Mouse (Mus musculus) hindbrain, embryonic 14.5 days (tissue): ENCODE data around the gene 4930524B15Rik. TPM values are rescaled to one million over a fixed set of nuclear protein-coding genes. Genes with fewer than 3 reads are reported as not detected.
"Not testable (repeated sequence)": the region's sequence is repeated elsewhere in the genome, so short reads cannot be mapped to it uniquely, and the experiment has no call there.

ENCODE experiments used
- ATAC-seq: fragments of 200-750 bp; cut with Nextera tagmentation; 2 replicates; pipeline ENCODE4 v1.8.0; 2017; ENCODE audit warnings: moderate number of reproducible peaks, mild to moderate bottlenecking, moderate TSS enrichment, moderate library complexity; ENCODE audit not compliant: low FRiP score
- DNase-seq: peaks from one replicate; pipeline ENCODE4 v3.0.0-alpha.2; 2015; ENCODE audit warnings: low spot score
- H3K27ac ChIP-seq: fragments of 300-500 bp; sonication (generic); 2 replicates; pipeline ENCODE4 v1.5.1; 2014; ENCODE audit warnings: mild to moderate bottlenecking, moderate library complexity
- H3K27me3 ChIP-seq: fragments of 300-500 bp; sonication (generic); 2 replicates; pipeline ENCODE4 v1.6.1; 2014; ENCODE audit warnings: mild to moderate bottlenecking, low read length, mixed read lengths; ENCODE audit not compliant: control insufficient read depth, insufficient read depth
- H3K36me3 ChIP-seq: fragments of 300-500 bp; sonication (generic); replicated peaks from 2 replicates; pipeline ENCODE4 v1.6.1; 2014; ENCODE audit not compliant: control insufficient read depth, insufficient read depth
- H3K4me1 ChIP-seq: fragments of 300-500 bp; sonication (generic); replicated peaks from 2 replicates; pipeline ENCODE4 v1.6.1; 2014; ENCODE audit warnings: antibody characterized with exemption, low read length, mixed read lengths; ENCODE audit not compliant: control insufficient read depth, insufficient read depth
- H3K4me2 ChIP-seq: fragments of 300-500 bp; sonication (generic); replicated peaks from 2 replicates; pipeline ENCODE4 v1.6.1; 2014; ENCODE audit warnings: mild to moderate bottlenecking, moderate library complexity
- H3K4me3 ChIP-seq: fragments of 300-500 bp; sonication (generic); replicated peaks from 2 replicates; pipeline ENCODE4 v1.5.1; 2014; ENCODE audit warnings: mild to moderate bottlenecking, low read length
- H3K9ac ChIP-seq: fragments of 300-500 bp; sonication (generic); 2 replicates; pipeline ENCODE4 v1.6.1; 2014
- H3K9me3 ChIP-seq: fragments of 300-500 bp; sonication (generic); 2 replicates; pipeline ENCODE4 v1.6.1; 2016; ENCODE audit warnings: low read length; ENCODE audit not compliant: control insufficient read depth
- WGBS: fragments of 180-500 bp; shearing (Covaris S2); extraction: QIAGEN DNeasy Blood & Tissue Kit; methylation state at CpG from one replicate; pipeline ENCODE4 v1.1.7; 2014; 5-methylcytosine and 5-hydroxymethylcytosine counted together
- polyA plus RNA-seq: library from polyadenylated mRNA; unstranded; fragments of >200 nt; fragmentation: Nextera tagmentation; extraction: Ambion mirVana; gene quantifications from 2 replicates; pipeline ENCODE4 v1.2.1, GENCODE M21; 2014

4930524B15Rik gene
- polyA plus RNA-seq, 1 experiment from 2014 or later = 0.40 TPM

- H3K36me3 ChIP-seq = no peaks in the 10 kb centered on the region
- peaks cover 6% of the 10 kb centered on the region for H3K4me1 ChIP-seq
- H3K27ac ChIP-seq = no peak overlapping the region
- no peaks in the 10 kb centered on the region for H3K27me3 ChIP-seq
- ATAC-seq (peak; percentile 52), DNase-seq (no peak)
- H3K9ac ChIP-seq = peak overlapping the region; percentile 48
- H3K4me3 ChIP-seq = peak overlapping the region; percentile 38
- no peaks in the 10 kb centered on the region for H3K9me3 ChIP-seq
- H3K4me2 ChIP-seq = peak overlapping the region; percentile 64
- 13% methylated on average over 15 of the region's 15 CpGs for WGBS
Observed at GRCm38 (mm10) chr11:31948462-31949330, 16.7 kb upstream of the 4930524B15Rik start.

- H3K27ac ChIP-seq = no peak overlapping the region
- peaks cover 6% of the 10 kb centered on the region for H3K4me1 ChIP-seq
- H3K27me3 ChIP-seq = no peaks in the 10 kb centered on the region
- DNase-seq (peak; percentile 96), ATAC-seq (peak; percentile 85)
- under 1% methylated on average over 17 of the region's 17 CpGs for WGBS
- H3K36me3 ChIP-seq = no peaks in the 10 kb centered on the region
- peak overlapping the region; percentile 48 for H3K9ac ChIP-seq
- H3K4me3 ChIP-seq = peak overlapping the region; percentile 38
- H3K9me3 ChIP-seq = no peaks in the 10 kb centered on the region
- peak overlapping the region; percentile 64 for H3K4me2 ChIP-seq
Observed at GRCm38 (mm10) chr11:31949331-31949785, 16.0 kb upstream of the 4930524B15Rik start.

GRCm38 (mm10) chr11:31960071-31960470 lies 5.3 kb upstream of the 4930524B15Rik start:
- Histone ChIP-seq H3K36me3 (no peaks in the 10 kb centered on the region), H3K4me1 (no peaks in the 10 kb centered on the region), H3K9me3 (no peaks in the 10 kb centered on the region), H3K27ac (no peak overlapping the region), H3K9ac (no peak overlapping the region), H3K27me3 (no peaks in the 10 kb centered on the region), H3K4me3 (no peak overlapping the region), H3K4me2 (no peak overlapping the region)
- DNase-seq (no peak), ATAC-seq (no peak)

GRCm38 (mm10) chr11:31963993-31964392 lies 1.4 kb upstream of the 4930524B15Rik start:
- Histone ChIP-seq H3K36me3 (no peaks in the 10 kb centered on the region), H3K27me3 (no peaks in the 10 kb centered on the region), H3K27ac (no peak overlapping the region), H3K4me1 (peaks cover 6% of the 10 kb centered on the region; the same call in 1 of the 2 replicates), H3K9me3 (no peaks in the 10 kb centered on the region), H3K4me2 (no peak overlapping the region), H3K4me3 (no peak overlapping the region), H3K9ac (no peak overlapping the region)
- 95% methylated on average over 1 of the region's 1 CpGs for WGBS
- no peak for ATAC-seq
- DNase-seq = no peak

GRCm38 (mm10) chr11:31974132-31974531 lies 8.7 kb downstream of the 4930524B15Rik start:
- H3K36me3 ChIP-seq = no peaks in the 10 kb centered on the region
- no peak for DNase-seq

GRCm38 (mm10) chr11:31974826-31975225 lies 9.4 kb downstream of the 4930524B15Rik start:
- no peak overlapping the region for H3K9ac ChIP-seq
- H3K4me2 ChIP-seq = no peak overlapping the region
- no peaks in the 10 kb centered on the region for H3K27me3 ChIP-seq
- H3K4me3 ChIP-seq = no peak overlapping the region
- WGBS = 66% methylated on average over 8 of the region's 8 CpGs
- H3K4me1 ChIP-seq = no peaks in the 10 kb centered on the region
- ATAC-seq (no peak), DNase-seq (no peak)
- H3K27ac ChIP-seq = no peak overlapping the region
- no peaks in the 10 kb centered on the region for H3K36me3 ChIP-seq
- H3K9me3 ChIP-seq = peaks cover 5% of the 10 kb centered on the region; the same call in 1 of the 2 replicates

More at GRCm38 (mm10) chr11:31974132-31974531, 8.7 kb downstream of the 4930524B15Rik start:
- WGBS = 84% methylated on average over 4 of the region's 4 CpGs
- Histone ChIP-seq H3K9ac (no peak overlapping the region), H3K9me3 (no peaks in the 10 kb centered on the region), H3K4me3 (no peak overlapping the region), H3K4me1 (no peaks in the 10 kb centered on the region), H3K27ac (no peak overlapping the region), H3K27me3 (no peaks in the 10 kb centered on the region), H3K4me2 (no peak overlapping the region)
- ATAC-seq = no peak

GRCm38 (mm10) chr11:31975678-31976077 lies 10.3 kb downstream of the 4930524B15Rik start:
- no peak overlapping the region for H3K4me2 ChIP-seq
- ATAC-seq (no peak), DNase-seq (no peak)
- no peaks in the 10 kb centered on the region for H3K4me1 ChIP-seq
- no peaks in the 10 kb centered on the region for H3K27me3 ChIP-seq
- H3K4me3 ChIP-seq = no peak overlapping the region
- H3K27ac ChIP-seq = no peak overlapping the region
- H3K9me3 ChIP-seq = peaks cover 9% of the 10 kb centered on the region; the same call in 1 of the 2 replicates
- H3K9ac ChIP-seq = no peak overlapping the region
- WGBS = 83% methylated on average over 5 of the region's 5 CpGs
- no peaks in the 10 kb centered on the region for H3K36me3 ChIP-seq

GRCm38 (mm10) chr11:31976137-31976536 lies 10.7 kb downstream of the 4930524B15Rik start:
- ATAC-seq (no peak), DNase-seq (no peak)
- H3K27ac ChIP-seq = no peak overlapping the region
- no peaks in the 10 kb centered on the region for H3K36me3 ChIP-seq
- H3K9me3 ChIP-seq = peaks cover 9% of the 10 kb centered on the region; the same call in 1 of the 2 replicates
- H3K4me1 ChIP-seq = no peaks in the 10 kb centered on the region
- 81% methylated on average over 5 of the region's 5 CpGs for WGBS
- H3K9ac ChIP-seq = no peak overlapping the region
- no peaks in the 10 kb centered on the region for H3K27me3 ChIP-seq
- no peak overlapping the region for H3K4me2 ChIP-seq
- H3K4me3 ChIP-seq = no peak overlapping the region

GRCm38 (mm10) chr11:31980089-31980488 lies 14.7 kb downstream of the 4930524B15Rik start:
- not testable (repeated sequence) for H3K4me2 ChIP-seq, H3K9me3 ChIP-seq, H3K36me3 ChIP-seq, H3K9ac ChIP-seq, H3K27ac ChIP-seq, H3K4me3 ChIP-seq, ATAC-seq, DNase-seq, H3K27me3 ChIP-seq, H3K4me1 ChIP-seq
- 84% methylated on average over 5 of the region's 5 CpGs for WGBS
